Mouse (Mus musculus) brain, embryonic 18.5 days (tissue): ENCODE results near the gene Gsc2.
"Not testable (repeated sequence)": the region's sequence is repeated elsewhere in the genome, so short reads cannot be mapped to it uniquely, and the experiment has no call there.

ENCODE experiments used
- DNase-seq: peaks from one replicate; pipeline ENCODE4 v3.0.0-alpha.2; 2012; ENCODE audit warnings: low read depth, low spot score

Gsc2 gene

DNA sequence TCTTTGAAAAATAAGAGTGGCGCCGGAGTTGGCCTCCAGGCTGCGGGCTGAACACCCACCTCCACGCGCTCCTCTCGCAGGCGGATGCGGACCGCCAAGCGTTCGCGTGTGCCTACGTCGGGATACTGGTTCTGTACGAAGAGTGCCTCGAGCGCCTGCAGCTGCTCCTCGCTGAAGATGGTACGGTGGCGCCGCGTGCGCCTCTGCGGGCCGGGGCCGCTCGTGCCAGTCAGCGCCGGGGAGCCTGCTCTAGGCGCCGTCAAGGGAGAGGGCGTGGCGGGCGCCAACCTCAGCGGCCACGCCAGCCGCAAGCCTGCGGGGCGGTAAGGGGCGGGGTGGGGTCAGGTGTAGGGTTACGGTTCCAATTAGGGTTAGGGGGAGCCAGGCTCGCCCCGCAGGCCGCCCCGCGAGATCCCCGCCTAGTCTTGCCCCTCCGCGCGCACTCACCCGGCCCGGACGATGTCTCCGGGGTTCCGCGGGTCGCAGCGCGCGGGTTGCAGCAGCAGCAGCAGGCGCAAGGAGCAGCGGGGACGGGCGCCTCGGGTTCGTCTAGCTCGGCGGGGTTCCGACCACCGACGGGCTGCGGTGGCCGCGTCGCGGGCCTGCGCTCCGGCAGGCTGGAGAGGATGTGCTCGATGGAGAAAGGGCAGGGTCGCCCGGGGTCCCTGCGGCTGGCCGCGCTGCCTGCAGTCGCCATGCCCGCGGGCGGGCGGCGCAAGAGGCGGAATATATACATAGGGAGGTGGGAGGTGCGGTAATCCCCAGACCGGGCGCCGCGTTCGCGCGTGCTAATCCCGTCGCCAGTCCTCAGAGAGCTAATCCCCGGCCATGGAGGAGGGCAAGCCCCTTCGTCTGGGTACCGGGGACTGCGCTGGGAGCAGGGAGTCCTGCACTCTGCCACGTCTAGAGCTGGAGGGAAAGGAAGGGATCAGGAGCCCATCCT is at the start of gene Gsc2:
Gene Gsc2, minus strand, starts transcription at position 753 of the 943 bp plus-strand sequence.
- no peak for DNase-seq

DNA sequence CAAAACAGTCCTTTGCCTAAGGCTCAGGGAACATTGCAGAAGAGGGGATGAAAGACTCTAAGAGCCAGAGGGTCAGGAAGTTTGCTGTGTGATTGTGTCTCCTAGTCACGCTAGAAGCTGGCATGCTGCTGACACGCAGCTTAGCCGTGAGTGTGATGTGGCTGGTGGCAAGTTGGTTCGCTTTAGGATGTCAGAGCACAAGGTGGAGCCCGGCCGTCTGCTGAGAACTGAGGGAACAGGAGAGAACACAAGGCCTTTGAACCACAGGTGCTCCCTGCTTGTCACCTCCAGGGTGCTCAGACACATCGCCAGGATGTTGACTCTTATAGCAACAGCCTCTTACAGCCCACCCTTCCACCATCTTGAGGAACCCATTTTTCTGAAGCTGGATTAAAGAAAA is 47.2 kb upstream of the Gsc2 start:
- DNase-seq = no peak

DNA sequence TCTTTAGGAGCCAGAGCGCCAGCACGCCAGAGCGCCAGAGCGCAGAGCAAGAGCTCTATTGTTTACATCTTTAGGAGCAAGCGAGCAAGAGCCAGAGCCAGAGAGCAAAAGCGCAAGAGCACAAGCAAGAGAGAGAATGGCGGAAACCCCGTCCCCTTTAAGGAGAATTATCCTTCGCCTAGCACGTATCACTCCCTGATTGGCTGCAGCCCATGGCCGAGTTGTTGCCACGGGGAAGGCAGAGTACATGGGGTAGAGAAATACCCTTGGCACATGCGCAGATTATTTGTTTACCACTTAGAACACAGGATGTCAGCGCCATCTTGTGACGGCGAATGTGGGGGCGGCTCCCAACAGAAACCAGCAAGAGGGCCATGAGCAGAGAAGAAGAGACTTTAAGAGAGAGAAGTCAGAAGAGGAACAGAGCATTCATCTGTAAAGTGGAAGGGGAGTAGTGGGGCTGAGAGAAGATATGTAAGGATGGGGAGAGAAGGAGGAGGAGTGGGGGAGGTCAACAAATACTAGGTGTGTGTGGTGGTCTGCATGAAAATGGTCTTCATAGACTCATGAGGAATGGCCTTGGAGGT is 41.3 kb upstream of the Gsc2 start:
- not testable (repeated sequence) for DNase-seq

DNA sequence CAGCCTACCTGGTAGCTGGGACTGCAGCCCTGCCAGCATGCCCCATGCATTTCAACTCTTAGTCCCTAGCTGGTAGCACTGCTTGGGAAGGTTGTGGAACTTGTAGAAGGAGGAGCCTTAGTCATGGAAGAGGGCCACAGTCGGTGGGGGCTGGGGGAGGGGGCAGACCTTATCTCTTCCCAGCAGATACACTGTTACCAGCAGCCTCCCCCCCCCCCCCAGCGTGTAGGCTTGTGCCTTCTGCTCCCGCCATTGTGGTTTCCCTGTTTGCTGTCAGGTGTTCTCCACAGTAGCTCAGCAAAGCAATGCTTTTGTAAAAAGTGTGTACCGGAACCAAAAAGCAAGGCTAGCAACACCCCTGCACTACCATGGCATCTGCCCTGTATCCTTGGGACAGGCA is 36.8 kb upstream of the Gsc2 start:
- DNase-seq = no peak

DNA sequence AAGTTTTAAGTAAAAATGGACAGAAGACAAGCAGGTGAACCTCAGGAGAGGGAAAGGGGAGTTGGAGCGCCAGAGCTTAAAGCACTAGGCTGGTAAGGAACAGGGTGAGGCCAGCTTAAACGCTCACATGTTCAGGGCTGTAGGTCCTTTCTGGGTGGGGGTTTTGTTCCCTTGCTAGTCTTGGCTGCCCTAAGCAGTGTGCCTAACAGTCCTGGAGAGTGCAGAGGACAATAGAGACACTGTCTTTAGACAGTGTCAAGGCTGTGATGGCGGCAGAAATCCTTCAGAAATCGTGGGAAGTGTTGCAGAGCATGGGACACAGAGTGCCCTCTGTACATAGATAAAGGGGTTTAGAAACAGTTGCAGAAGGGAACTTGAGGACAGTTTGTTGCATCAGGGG is 35.2 kb upstream of the Gsc2 start:
- no peak for DNase-seq

DNA sequence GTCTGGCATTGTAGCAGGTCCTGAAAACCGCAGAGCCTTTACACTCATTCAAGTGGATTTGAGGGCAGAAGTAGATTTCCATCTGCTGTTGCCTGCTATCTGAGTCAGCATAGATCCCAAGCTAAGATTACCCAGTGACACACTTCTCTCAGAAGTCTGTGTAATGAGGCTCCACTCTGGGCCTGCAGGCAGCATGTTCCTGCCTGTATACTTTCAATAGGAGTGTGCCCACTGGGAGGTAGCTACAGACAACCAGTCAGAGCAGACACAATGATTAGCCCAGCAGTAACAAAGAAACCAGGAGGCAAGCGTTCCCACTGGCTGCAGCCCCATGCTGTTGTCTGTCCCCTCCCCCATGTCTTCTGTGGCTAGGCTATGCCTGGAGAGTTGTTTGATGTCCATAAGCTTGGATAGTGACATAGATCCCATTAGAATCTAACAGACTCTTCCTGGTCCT is 34.6 kb upstream of the Gsc2 start:
- DNase-seq = no peak

DNA sequence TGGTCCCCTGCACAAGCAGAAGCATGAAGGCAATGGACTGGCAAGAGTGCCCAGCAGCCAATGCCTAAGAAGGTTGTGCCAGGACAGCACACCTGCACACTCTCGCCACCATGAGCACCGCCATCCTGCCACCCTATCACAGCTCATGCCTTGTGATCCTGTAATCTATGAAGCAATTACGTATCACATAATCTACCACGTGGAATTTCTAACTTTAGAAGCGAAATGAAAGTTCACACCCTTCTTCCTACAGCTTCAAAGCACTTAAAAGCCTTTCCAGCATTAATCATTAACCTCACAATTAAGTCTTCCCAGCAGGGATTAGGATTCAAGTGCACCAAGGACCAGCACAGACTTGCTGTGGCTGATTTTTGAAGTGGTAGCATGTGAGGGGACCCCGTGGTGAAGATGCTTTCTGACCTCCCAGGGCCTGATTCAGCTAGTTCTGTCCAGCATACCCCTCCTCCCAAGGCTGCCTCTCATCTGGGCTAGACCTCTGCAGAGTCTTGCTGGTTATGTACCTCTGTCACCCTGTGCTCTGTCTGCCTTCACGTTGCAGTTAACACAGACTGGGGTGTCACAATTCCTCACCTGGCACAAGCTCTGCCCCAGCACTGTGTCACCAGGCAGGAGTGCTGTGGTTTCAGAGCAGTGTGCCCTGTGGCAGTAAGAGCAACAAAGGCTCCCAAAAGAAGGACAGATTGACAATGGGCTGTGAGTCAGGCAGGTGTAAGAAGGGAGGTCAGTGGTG is 30.4 kb upstream of the Gsc2 start:
- DNase-seq = no peak

DNA sequence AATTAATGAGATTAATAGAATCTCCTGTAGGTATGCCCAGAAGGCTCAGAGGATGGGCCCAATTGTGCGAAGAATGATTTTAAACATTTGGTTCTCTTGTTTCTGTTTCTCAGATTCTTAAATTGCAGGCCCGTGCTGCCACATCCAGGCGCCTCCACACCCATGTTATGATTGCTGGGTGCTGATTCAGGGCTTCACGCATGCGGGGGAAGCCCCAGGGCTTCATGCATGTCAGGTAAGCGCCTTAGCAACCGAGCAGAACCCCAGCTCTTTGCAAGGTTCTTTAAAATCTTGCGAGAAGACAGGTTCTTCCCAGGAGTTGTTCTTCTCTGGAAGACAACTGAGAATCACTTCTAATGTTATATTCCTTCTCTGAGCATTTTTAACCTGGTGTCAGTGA is 28.6 kb upstream of the Gsc2 start:
- no peak for DNase-seq

DNA sequence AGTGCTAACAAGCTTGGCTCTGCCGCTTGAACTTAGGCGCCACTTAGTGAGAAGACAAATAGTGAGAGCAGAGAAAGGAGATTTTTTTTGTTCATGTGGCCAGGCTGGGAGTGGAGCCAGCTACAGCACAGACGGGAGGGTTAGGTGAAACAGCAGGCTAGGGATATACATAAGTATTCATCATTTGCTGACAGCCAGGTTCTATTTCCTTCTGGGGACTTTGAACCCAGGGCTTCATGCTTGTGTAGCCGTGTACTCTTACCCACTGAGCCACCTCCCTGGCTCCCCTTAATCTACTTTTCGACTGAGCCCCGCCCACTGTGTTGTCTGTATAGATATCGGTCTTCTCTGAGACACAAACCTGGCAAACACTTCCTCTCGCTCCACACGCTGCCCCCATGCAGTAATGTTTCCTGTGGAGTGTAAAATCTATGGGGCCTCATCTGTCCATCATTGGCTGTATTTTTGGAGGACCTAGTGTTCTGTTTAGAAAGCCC is 24.4 kb upstream of the Gsc2 start:
- DNase-seq = no peak

DNA sequence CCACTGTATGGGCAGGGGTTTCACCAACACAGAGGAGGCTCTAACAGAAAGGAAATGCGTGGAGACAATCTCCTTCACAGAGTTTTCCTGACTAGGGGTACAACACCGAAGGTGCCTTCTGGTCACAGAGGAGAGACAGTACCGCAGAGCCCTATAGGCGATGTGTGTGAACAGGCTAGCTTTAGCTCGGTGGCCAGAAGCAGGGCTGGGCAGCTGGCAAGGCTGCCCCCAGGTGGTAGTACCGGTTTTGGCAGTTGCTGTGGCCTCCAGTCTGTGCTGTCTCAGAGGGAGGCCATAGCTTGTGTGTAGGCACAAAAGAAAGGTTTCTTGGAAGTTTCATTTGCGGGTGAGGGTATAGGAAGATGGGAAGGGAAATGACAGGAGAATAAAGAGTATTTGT is 24.0 kb upstream of the Gsc2 start:
- DNase-seq = no peak

DNA sequence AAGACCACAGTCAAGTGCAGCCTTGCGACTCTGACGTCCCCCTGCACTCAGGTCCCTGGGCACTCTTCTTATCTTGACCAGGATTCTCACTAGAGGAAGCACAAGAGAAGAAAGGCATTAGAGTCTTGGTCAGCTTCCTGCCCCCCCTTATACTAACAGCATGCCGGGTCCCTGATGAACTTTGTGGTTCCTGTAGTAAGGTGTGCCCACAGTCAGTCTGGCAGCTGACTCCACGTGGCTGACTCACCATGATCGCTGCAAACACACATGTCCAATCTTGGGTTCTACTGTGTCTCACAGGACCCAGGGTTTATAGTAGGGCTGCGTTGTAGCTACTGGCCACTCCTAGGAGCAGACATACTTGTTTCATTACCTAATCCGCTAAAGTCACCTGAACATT is 23.3 kb upstream of the Gsc2 start:
- no peak for DNase-seq

DNA sequence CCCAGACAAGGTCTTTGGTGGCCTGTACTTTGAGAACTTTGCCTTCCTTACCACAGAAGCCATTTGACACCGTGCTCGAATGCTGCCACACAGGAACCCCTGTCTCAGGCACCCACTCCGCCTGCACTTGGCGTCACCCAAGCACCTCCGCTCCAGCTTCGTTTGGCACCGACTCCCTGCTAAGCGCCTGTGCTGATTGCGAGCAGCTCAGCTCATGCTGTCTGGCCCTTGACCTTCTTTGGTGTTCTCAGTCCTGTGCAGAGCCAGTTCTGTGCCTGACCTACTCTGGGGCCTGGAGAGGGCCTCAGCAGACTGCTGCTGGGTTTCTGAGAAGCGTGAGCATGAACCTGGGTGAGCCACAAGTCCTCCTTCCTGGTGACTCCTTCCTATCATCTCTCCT is 21.9 kb upstream of the Gsc2 start:
- DNase-seq = no peak

DNA sequence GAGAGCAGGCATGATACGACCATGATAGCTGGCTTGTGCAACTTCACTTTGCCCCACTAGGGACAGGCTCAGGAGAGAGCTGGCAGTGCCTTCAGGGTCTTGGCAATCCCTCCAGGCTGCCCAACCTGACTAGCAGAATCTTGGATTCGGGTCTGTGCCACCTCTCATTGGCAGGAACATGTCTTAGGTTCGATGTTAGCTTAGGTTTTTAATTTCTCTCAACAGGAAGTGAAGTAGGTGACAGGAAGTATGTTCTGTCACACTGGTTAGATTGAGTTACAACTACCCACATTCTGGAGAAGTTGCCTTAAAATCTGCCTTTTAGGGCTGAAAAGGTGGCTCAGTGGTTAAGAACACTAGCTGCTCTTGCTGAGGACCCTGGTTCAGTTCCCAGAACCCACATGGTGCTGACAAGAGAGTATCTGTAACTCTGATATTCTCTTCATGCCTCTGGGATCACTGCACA is 19.6 kb upstream of the Gsc2 start:
- no peak for DNase-seq

DNA sequence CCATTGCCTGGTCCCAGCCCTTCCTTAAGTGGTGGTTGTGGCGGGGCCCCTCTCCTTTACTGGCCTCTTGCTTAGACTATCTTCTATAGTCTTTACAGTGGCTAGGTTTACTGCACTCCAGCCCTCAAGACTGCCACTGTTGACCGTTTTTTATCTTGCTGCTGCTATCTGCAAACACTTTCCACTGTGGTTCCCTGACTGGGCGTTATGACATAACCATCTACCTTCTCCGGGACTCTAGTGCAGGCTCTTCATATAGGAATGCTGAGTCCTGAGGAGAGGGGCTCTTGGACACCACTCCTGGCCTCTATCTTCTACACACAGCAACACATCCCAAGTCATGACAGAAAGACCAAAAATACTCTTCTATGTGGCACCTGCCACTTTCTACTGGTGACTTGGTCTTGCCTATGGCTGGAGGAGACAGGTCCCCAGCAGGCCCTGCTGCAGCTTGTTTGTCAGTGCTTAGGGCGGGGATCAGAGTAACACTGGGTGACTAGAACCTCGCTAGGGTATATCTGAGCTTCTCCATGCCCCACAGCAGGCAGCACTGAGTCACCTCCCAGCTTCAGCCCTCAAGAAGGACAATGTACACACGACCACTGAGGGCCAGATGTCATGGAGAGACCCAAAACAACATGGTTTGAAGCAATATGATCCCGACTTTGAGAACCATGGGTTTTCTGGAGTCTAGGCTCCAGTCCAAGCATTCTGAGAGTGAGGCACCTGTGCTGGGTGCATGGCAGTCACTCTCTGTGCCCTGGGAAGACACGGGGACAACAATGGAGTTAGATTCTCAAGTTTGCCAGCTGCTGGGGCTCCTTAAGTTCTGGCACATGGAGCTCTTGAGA is 19.0 kb upstream of the Gsc2 start:
- no peak for DNase-seq

DNA sequence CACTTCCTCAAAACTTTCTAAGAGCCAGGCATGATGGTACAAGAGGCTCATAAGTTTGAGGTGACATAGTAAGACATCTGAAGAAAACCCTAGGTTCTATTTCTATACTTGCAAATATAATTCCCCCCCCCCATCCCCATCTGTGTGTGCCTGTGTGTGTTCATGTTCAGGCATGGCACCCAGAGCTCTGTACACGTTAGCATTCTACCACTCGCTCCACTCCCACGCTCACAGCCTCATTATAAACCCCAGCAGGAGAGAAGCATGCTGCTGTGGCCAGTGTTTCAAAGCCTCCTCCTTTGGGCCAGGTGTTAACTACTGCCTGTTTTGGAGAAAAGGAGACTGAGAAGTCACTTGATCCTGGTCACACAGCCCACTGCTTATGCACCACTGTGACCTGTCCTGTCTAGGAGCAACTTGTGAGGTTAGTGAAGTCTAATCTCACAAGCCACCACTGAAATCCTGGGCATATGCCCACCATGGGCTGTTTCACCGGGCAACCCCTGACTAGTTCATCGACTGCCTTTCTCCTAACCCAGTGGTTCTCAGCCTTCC is 17.1 kb upstream of the Gsc2 start:
- no peak for DNase-seq

DNA sequence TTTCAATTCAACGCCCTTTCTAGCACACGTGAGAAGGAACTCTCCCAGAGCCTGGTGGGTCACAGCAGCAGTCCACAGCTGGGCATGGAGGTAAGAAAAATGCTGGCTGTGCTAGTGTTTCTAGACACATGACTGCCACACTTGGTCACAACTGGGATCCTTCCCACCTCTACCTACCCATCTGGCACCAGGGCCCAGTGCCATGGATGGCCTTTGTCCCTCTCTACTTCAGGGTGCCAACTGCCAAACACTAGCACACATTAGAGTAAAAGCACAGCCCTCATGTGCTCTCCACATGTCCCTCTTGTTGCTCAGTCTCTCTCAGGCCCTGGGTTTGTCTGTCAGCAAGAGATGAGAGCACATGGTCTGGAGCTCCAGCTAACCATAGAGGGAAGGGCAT is 14.8 kb upstream of the Gsc2 start:
- no peak for DNase-seq

DNA sequence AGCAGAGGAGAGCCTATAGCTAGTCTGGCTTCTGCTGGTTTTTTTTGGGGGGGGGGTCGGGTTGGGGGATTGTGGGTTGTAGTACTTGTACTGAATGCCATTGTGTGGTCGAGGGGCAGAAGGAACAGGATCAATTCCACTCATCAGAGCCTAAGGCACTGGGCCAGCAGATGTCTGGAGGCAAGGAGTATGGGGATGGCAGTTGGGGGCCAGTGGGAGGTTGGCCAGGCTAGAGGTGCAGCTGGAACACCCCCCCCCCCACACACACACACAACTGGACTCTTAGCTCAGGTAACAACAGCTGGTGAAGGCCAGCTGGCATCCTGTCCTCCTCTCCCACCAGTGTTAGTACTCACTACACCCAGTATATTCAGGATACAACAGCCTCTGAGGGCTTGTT is 14.4 kb upstream of the Gsc2 start:
- DNase-seq = no peak

DNA sequence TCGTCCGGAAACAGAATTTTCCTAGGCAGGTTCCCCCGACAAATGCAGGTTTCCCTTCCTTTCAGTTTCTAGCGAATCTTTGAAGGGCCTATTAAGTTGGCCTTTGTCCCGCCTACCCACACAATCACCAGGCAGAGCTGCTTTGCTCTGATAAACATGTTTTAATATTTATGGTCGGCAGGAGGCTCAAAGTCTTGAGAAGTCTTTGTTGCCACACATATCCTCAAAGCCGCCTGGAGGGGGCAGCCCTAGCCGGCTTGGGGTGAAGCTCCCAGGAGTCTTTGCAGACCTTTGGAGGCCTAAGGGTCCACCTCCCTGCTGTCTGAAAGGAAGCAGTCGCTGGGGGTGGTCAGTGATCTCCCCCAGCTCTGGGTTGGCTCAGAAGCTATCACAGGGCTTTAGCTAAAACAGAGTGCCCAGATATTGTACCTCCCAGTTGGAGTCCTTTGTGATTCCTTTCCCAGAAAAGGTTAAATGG is 13.8 kb upstream of the Gsc2 start:
- no peak for DNase-seq

DNA sequence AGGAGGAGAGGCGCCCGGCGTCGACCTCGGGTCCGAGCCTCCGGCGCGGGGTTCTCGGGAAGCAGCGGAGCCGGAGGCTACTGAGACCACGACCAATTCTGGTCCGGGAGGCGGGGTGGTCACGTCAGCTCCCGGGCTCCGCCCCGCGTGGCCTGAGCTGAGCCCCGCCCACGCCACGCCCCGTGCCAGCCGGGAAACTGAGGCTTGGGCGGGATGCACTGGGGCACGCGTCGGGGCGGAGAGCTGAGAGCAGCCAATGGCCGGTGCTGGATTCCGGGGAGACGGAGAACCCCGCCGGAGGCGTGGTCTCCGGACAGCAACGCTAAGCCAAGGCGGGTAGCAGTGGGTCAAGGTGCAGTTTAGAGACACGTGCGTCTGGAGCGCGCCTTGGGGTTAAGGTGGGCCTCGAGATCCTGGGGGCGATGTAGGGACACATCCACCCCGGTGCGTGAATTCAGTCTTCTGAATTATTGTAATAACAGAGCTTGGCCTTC is 13.3 kb upstream of the Gsc2 start, which contains the start of gene Slc25a1:
Gene Slc25a1, minus strand, starts transcription at position 133 of the 494 bp plus-strand sequence.
- no peak for DNase-seq

DNA sequence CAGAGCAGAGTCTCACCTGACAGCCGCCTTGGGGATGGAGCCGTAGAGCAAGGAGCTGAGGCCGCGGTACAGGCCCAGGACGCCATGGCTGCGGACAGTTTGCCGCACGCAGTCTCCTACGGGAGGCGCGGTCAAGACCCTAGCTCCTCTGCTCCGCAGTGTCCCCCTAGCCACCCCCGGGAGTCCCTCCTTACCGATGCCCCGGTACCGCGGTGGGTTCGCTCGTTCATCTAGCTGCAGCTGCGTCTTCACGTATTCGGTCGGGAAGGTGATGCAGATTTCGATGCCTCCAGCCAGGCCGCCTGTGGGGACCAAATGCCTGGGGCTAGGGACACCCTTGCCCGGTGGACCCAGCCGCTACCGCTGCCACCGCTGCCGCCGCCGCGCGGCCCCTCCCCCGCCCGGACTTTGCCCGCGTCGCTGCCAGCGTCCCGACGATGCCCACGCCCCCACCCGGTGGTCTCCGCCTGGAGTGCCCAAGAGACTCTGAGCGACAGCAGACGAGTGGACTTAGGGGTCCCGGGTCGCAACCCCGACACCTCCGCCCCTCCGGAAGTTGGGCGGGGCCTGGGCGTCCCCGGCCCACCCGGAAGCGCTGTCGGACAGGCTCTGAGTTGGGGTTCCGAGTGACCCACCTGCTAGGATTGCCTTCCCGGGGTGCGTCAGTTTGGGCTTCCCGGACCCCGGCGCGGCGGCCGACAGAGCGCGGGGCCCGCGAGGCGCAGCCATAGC is 12.7 kb upstream of the Gsc2 start:
- DNase-seq = no peak
